Mouse (Mus musculus): ENCODE measurements at regions not wholly inside any gene's neighbourhood (a gene's known extent, or its start where the extent isn't known, plus 50 kb on each side); places are given as distances from the start of the nearest gene placed in this dataset.

DNA sequence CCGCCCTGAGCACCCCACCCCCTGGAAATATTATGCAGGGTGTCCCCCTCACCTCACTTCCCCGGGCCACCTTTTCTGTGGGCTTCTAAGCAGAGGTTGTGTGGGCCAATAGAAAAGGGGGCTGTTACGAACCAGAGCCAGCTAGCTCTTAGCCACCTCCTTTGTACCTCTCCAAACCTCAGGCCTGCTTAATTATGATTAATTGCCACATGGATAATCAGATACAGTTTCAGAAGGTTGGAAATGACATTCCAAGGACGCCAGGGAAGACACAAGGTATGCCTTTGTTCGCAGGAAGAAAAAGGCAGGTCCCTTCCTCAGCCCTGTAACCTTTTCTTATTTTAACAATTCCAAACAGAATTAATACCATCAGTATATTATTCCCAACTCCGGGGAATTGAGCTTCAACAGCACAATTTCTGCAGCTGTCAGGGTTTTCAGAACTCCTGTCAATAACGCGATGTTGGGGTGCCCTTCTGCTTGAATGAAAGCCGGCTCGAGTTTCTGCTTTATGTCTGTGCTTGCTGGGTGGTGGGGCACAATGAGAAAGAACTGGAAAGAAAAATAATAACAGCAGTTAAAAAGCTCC, 552.1 kb upstream of the Mgmt start:
- H3K27ac ChIP-seq (replicated peaks; ENCODE audit: low read depth, low read length), result no peak overlapping the region

DNA sequence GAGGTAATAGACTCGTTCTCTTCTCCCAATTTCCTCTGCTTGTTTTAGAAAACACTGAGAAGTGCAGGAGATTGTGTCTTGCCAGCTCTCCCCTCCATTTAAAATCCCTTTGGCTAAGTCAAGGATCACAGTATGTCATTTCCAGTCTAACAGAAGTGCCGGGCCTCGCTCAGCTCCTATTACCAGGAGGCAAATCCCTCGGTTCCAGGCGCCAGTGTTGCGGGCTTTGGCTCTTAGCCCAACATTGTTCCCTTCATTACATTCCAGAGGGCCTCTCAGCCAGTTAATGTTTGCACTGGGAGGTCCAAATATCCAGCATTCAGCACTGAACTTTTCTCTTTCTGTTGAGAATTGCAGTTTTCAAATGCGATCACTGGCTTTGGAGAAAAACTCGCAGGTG, 551.6 kb upstream of the Mgmt start:
- no peak overlapping the region for H3K27ac ChIP-seq (replicated peaks; ENCODE audit: low read depth, low read length)
- no peak overlapping the region for H3K4me3 ChIP-seq (ENCODE audit: insufficient read depth, low read depth, low read length)
- H3K4me1 ChIP-seq (ENCODE audit: control insufficient read depth, insufficient read depth, insufficient read length, low read length), result peaks cover 20% of the 10 kb centered on the region

More for the DNA sequence above, 552.1 kb upstream of the Mgmt start:
- no peak overlapping the region for H3K4me3 ChIP-seq (ENCODE audit: insufficient read depth, low read depth, low read length)
- peaks cover 20% of the 10 kb centered on the region for H3K4me1 ChIP-seq (ENCODE audit: control insufficient read depth, insufficient read depth, insufficient read length, low read length)

DNA sequence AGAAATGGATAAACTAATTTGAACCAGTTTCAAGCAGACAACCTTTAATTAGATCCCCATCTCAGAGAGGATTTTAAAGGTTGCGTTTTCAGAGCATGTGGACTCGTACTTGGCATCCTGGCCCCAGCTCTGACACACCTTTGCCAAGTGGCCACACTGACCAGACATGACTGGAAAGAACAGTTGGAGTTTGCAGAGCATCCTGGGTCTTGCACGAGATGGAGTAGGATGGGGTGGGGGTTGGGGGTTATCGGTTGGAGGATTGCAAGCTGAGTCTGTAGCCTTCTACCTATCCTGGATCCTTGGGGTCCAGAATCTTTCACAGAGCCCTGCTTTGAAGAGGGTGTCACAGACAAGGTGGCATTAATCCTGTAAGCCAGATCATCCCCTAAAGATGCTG, 550.9 kb upstream of the Mgmt start:
- H3K4me3 ChIP-seq (ENCODE audit: insufficient read depth, low read depth, low read length), result no peak overlapping the region
- peaks cover 20% of the 10 kb centered on the region for H3K4me1 ChIP-seq (ENCODE audit: control insufficient read depth, insufficient read depth, insufficient read length, low read length)
- no peak overlapping the region for H3K27ac ChIP-seq (replicated peaks; ENCODE audit: low read depth, low read length)

DNA sequence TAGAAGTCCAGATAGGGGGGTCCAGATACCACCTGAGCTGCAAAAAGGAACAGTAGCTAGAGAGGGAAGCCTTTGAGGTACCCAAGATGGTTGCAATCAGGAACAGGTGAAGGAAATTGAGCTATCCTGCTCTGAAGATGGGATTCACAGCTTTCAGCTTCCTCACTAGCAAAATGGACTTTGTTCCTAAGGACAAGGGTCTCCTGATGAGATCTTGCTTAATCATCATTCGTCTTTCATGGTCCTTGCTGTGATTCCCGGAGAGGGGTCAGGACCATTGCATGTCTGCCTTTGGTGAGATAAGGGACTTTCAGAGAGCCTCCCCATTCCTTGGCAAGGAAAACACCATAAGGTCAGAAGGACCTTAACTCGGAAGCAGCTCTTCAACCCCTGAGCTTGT, 549.4 kb upstream of the Mgmt start:
- Histone ChIP-seq H3K4me3 (ENCODE audit: insufficient read depth, low read depth, low read length) (no peak overlapping the region), H3K27ac (replicated peaks; ENCODE audit: low read depth, low read length) (no peak overlapping the region), H3K4me1 (ENCODE audit: control insufficient read depth, insufficient read depth, insufficient read length, low read length) (peaks cover 18% of the 10 kb centered on the region)

DNA sequence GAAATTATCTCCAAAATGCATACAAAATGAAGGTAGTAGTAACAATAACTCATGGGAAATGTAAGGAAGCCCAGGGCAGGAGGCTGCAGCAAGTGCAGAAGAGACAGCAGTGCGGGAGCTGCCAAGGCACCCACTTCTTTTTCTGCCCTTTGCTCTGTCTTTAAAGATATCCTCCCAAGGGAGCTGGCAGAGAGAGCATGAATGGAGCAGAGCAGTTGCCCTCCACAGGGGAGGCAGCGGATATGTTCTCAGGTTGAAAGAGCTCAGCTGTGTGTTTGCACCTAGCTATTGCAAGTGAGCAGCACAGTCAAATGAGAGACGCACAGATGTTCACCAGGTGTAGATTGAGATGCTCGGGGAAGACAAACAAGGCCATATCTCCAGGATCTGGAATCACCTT, 547.9 kb upstream of the Mgmt start:
- Histone ChIP-seq H3K27ac (replicated peaks; ENCODE audit: low read depth, low read length) (no peak overlapping the region), H3K4me1 (ENCODE audit: control insufficient read depth, insufficient read depth, insufficient read length, low read length) (peaks cover 11% of the 10 kb centered on the region)

DNA sequence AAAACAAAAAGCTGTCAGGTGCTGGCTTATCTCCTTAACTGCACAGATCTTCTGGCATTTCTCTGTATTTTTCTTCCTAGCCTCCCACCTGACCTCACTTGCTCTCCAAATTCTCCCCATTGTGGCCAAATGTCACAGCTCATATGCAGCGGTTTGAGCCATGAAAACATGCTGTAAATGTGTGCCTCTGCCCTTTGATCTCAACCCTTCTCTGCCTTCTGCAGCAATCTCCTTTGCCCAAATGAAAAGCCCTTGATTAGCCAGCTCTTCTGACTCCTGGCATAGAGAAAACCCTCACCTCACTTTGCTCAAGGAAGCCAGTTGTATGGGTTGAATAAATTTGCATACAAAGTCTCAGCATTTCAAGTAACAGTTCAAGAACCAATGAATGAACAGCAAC, 546.1 kb upstream of the Mgmt start:
- no peak overlapping the region for H3K27ac ChIP-seq (replicated peaks; ENCODE audit: low read depth, low read length)
- no peak overlapping the region for H3K4me3 ChIP-seq (ENCODE audit: insufficient read depth, low read depth, low read length)
- H3K4me1 ChIP-seq (ENCODE audit: control insufficient read depth, insufficient read depth, insufficient read length, low read length), result no peaks in the 10 kb centered on the region

More for the DNA sequence above, 547.9 kb upstream of the Mgmt start:
- no peak overlapping the region for H3K4me3 ChIP-seq (ENCODE audit: insufficient read depth, low read depth, low read length)

DNA sequence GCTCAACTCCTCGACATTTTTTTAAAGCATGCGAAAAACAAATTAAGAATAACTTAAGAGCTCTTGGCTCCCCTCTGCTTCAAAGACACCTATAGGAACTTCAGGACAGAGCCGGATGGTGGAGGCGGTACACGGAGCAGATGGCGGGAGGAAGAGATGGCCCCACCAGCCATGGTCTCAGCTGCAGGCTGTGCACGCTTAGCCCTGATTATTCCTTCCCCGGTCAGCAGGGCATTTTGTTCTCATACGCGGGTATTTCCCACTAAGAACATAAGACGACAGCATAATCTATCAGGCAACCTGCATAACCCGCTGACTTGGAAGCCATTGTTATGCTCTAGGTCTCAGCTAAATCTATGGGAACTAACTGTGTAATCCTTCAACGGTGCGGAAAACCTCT, 544.8 kb upstream of the Mgmt start:
- H3K4me3 ChIP-seq (ENCODE audit: insufficient read depth, low read depth, low read length), result no peak overlapping the region

DNA sequence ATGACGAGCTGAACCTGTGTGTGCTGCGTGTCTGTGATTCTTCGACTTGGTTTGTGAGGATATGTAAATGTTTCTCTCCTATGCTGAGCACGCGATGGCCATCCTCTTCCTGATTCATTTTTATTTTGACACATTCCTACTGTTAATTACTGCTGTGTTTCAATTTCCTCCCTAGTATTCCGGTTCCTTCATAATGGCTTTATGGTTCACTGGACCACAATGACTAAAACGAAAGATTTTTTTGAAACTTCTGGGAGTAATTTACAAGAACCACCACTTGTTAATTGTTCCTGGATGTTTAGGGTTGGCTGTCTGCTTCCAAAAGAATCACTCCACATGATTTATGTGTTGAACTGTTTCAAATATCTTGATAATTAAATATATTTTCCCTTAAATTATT, 537.4 kb upstream of the Mgmt start:
- no peak overlapping the region for H3K4me3 ChIP-seq (ENCODE audit: insufficient read depth, low read depth, low read length)
- no peaks in the 10 kb centered on the region for H3K4me1 ChIP-seq (ENCODE audit: control insufficient read depth, insufficient read depth, insufficient read length, low read length)
- no peak overlapping the region for H3K27ac ChIP-seq (replicated peaks; ENCODE audit: low read depth, low read length)

More for the DNA sequence above, 544.8 kb upstream of the Mgmt start:
- Histone ChIP-seq H3K27ac (replicated peaks; ENCODE audit: low read depth, low read length) (no peak overlapping the region), H3K4me1 (ENCODE audit: control insufficient read depth, insufficient read depth, insufficient read length, low read length) (no peaks in the 10 kb centered on the region)

DNA sequence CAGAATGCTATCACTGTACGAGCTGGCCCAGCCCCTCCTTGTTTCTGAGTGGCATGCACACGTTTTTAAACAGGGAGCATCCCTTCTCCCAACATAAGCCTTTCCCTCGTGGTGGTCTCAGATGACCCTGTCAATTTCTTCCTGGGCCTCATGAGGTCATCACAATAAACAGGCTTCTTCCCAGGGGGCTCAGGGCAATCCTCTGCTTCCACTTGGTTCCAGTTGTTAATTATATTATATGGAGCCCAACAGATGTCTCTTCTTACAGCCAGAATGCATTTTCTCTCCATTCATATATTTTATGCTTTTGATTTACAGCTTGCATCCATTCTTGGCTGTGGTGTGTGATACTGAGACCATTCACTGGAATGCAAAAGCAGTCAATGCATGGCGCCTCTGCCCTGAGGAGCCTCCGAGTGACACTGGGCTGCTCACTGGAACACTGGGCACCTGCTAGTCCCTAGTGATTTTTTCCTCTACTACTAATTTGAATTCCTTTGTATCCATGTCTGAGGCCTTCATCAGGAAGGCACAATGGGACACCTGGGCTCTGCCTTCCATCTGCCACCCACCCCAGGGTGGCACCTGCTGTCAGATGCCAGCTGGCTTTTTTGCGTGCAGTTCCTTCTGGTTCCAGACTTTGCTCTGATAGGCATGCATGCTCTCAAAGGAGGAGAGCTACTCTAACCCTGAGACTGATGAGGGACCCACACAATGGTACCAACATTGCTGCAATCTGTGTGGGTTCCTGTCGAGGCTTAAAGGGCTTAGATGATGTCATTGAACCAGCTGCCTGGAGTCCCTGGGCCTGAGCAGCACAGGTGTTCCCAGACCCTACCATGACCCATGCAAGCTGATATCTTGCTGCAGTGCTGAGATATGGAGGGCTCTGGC, 528.8 kb upstream of the Mgmt start:
- no peak overlapping the region for H3K27ac ChIP-seq (replicated peaks; ENCODE audit: low read depth, low read length)
- H3K4me3 ChIP-seq (ENCODE audit: insufficient read depth, low read depth, low read length), result no peak overlapping the region
- no peaks in the 10 kb centered on the region for H3K4me1 ChIP-seq (ENCODE audit: control insufficient read depth, insufficient read depth, insufficient read length, low read length)

DNA sequence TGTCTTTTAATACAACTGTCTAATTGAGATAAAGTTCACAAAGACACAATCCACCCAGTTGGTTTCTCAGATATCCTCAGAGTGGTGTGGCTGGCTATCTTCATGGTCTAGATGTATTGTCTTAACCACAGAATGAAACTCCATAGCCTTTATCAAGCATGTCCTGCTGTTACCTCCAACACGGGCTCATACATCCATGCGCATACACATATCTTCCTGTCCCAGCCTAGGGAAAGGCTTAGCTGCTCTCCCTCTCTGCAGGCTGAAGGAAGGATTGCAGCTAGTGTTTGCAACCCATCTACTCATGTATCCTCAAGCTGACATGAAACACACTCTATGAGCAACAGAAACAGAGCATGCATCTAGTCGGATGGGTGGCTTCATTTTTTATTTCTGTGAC, 517.2 kb upstream of the Mgmt start:
- H3K4me3 ChIP-seq (ENCODE audit: insufficient read depth, low read depth, low read length), result no peak overlapping the region
- H3K4me1 ChIP-seq (ENCODE audit: control insufficient read depth, insufficient read depth, insufficient read length, low read length), result peaks cover 17% of the 10 kb centered on the region
- peak overlapping the region; percentile 51 for H3K27ac ChIP-seq (replicated peaks; ENCODE audit: low read depth, low read length)

DNA sequence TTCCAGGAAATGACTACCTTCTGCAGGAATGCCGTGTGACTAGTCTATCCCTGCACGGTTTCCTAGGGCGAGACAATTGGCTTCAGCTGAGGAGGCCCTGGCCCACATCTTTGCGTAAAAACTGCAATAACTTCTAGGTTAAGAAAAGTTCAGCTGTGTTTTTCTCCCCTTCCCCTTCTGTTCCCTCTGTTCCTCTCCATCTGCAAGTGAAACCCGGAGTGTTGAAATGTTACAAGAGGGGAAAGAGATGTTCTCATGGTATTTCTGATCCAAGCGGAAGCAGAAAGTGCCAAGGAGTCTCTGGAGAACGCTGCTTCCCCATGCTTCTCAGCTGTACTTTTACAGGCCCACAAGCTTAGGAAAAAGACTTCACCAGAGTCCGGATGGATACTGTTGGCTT, 516.7 kb upstream of the Mgmt start:
- Histone ChIP-seq H3K4me3 (ENCODE audit: insufficient read depth, low read depth, low read length) (no peak overlapping the region), H3K4me1 (ENCODE audit: control insufficient read depth, insufficient read depth, insufficient read length, low read length) (peaks cover 17% of the 10 kb centered on the region), H3K27ac (replicated peaks; ENCODE audit: low read depth, low read length) (peak overlapping the region; percentile 29; the same call in 1 of the 2 replicates)

DNA sequence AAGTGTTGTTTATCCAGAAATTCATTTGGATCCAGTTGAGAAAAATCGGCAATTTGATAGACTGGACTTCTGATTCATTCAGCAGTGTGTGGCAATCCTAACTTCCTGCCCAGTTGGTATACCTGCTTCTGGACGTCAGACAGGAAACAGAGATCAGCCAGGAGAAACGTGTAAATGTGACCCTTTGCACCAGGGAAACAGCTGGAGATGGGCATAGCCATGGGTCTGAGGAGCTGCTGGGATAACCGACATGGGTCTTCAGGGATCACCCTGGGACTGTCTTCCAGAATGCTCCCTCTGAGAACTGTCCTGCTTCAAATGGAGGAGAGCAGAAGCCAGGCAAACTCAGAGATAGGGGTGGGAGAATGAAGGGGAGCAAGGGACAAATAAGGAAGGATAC, 516.1 kb upstream of the Mgmt start:
- Histone ChIP-seq H3K4me3 (ENCODE audit: insufficient read depth, low read depth, low read length) (no peak overlapping the region), H3K27ac (replicated peaks; ENCODE audit: low read depth, low read length) (peak overlapping the region; percentile 29), H3K4me1 (ENCODE audit: control insufficient read depth, insufficient read depth, insufficient read length, low read length) (peaks cover 17% of the 10 kb centered on the region)

DNA sequence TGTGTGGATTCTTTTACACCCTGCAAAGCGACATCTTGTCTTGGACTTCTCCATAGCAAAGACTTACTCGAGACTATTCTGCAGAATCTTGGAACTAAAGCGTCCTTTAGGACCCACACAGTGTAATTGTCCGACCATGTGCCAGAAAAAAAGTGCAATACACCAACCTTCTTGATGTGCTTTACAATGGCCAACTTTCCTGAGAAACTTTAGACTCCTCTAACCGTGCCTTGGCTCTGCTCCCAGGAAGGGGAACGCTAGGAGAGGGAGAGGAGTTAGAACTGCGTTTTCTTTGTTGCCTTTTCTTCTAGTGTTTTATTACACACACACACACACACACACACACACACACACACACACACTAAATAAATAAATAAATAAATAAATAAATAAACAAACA, 515.1 kb upstream of the Mgmt start:
- no peak overlapping the region for H3K4me3 ChIP-seq (ENCODE audit: insufficient read depth, low read depth, low read length)
- H3K4me1 ChIP-seq (ENCODE audit: control insufficient read depth, insufficient read depth, insufficient read length, low read length), result peaks cover 17% of the 10 kb centered on the region
- H3K27ac ChIP-seq (replicated peaks; ENCODE audit: low read depth, low read length), result no peak overlapping the region

DNA sequence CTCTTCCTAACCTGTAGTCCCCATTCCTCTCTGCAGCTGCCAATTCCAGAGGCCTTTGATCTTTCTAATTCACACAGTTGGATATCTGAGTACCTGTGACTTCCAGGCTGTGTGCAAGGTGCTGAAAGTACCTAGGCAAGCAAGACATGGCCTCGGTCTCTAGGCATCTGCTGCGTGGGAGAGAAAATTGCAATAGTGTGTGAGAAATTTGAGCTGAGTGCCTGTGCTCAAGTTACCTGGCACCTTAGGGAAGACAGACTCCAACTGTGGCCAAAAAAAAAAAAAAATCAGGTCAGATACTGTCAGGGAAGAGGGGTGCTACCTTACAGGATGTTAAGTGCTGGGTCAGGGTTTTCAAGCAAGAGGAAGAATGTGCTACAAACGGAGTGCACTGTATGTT, 514.7 kb upstream of the Mgmt start:
- Histone ChIP-seq H3K4me3 (ENCODE audit: insufficient read depth, low read depth, low read length) (no peak overlapping the region), H3K4me1 (ENCODE audit: control insufficient read depth, insufficient read depth, insufficient read length, low read length) (peaks cover 17% of the 10 kb centered on the region), H3K27ac (replicated peaks; ENCODE audit: low read depth, low read length) (no peak overlapping the region)

DNA sequence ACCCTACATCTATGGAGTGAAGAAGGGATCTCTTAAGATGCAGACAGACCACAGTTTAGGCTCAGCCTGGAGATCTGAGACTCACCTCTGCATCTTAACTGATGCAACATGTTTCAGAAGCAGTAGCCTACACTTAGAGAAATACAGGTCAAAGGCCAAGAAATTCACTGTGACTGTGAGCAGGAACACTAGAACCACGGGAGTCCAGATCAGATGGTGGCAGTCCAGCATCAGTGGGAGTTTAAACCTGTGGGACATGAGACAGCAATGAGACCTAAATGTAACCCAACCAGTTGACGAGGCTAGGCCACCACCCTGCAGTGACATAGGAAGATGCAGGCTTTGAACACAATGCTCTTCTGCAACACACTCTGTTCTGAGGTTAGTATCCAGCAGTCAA, 511.1 kb upstream of the Mgmt start:
- H3K4me1 ChIP-seq (ENCODE audit: control insufficient read depth, insufficient read depth, insufficient read length, low read length), result peaks cover 10% of the 10 kb centered on the region
- no peak overlapping the region for H3K27ac ChIP-seq (replicated peaks; ENCODE audit: low read depth, low read length)
- H3K4me3 ChIP-seq (ENCODE audit: insufficient read depth, low read depth, low read length), result no peak overlapping the region

DNA sequence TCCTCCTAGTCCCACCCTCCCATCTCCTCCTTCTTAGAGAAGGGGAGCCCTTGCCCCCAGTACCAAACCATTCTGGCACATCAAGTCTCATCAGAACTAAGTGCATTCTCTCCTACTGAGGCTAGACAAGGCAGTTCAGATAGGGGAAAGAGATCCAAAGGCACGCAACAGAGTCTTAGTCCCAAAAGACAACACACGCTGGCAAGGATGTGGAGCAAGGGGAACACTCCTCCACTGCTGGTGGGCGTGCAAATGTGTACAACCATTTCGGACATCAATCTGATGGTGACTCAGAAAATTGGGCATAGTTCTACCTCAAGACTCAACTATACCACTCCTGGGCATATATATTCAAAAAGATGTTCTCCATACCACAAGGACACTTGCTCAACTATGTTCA, 506.7 kb upstream of the Mgmt start:
- H3K4me1 ChIP-seq (ENCODE audit: control insufficient read depth, insufficient read depth, insufficient read length, low read length), result no peaks in the 10 kb centered on the region
- no peak overlapping the region for H3K4me3 ChIP-seq (ENCODE audit: insufficient read depth, low read depth, low read length)
- no peak overlapping the region for H3K27ac ChIP-seq (replicated peaks; ENCODE audit: low read depth, low read length)
